Mouse (Mus musculus) testis, adult 2 months (tissue): ENCODE results near the gene Npepps. TPM values are rescaled to one million over a fixed set of nuclear protein-coding genes. Genes with fewer than 3 reads are reported as not detected.

Experiments used
- H3K27ac ChIP-seq: fragments of 200-500 bp; 2 replicates; pipeline ENCODE4 v1.5.1; 2012; ENCODE audit warnings: low read depth, low read length; ENCODE audit not compliant: control insufficient read depth, insufficient read depth
- H3K27me3 ChIP-seq: fragments of 200-500 bp; 2 replicates; pipeline ENCODE4 v1.6.1; 2012; ENCODE audit warnings: mild to moderate bottlenecking, low read length, moderate library complexity; ENCODE audit not compliant: control insufficient read depth, insufficient read depth
- H3K36me3 ChIP-seq: fragments of 200-500 bp; 2 replicates; pipeline ENCODE4 v1.6.1; 2012; ENCODE audit warnings: mild to moderate bottlenecking, low read length; ENCODE audit not compliant: control insufficient read depth, insufficient read depth
- H3K4me1 ChIP-seq: fragments of 200-500 bp; 2 replicates; pipeline ENCODE4 v1.6.1; 2012; ENCODE audit warnings: low read length; ENCODE audit not compliant: control insufficient read depth, insufficient read depth
- H3K4me3 ChIP-seq: fragments of 200-500 bp; 2 replicates; pipeline ENCODE4 v1.5.1; 2012; ENCODE audit warnings: low read depth, mild to moderate bottlenecking, low read length, moderate library complexity, mixed read lengths; ENCODE audit not compliant: control insufficient read depth
- CTCF ChIP-seq: fragments of 200-500 bp; IDR thresholded peaks from 2 replicates; pipeline ENCODE4 v1.5.1; 2012; ENCODE audit warnings: low read depth, mild to moderate bottlenecking, inconsistent platforms, low read length, moderate library complexity; ENCODE audit not compliant: control insufficient read depth, insufficient read depth, insufficient replicate concordance
- POLR2A ChIP-seq: fragments of 200-500 bp; IDR thresholded peaks from 2 replicates; pipeline ENCODE4 v1.6.1; 2012; ENCODE audit warnings: low read depth, mild to moderate bottlenecking, inconsistent platforms, low read length, moderate library complexity; ENCODE audit not compliant: control insufficient read depth
- polyA plus RNA-seq: library from polyadenylated mRNA; depleted of rRNA; stranded (reverse); fragments of >200 nt; gene quantifications from 2 replicates; pipeline ENCODE4 v1.2.3, GENCODE M21; 2012

Npepps gene
- polyA plus RNA-seq, 1 experiment: 50.1 TPM

DNA sequence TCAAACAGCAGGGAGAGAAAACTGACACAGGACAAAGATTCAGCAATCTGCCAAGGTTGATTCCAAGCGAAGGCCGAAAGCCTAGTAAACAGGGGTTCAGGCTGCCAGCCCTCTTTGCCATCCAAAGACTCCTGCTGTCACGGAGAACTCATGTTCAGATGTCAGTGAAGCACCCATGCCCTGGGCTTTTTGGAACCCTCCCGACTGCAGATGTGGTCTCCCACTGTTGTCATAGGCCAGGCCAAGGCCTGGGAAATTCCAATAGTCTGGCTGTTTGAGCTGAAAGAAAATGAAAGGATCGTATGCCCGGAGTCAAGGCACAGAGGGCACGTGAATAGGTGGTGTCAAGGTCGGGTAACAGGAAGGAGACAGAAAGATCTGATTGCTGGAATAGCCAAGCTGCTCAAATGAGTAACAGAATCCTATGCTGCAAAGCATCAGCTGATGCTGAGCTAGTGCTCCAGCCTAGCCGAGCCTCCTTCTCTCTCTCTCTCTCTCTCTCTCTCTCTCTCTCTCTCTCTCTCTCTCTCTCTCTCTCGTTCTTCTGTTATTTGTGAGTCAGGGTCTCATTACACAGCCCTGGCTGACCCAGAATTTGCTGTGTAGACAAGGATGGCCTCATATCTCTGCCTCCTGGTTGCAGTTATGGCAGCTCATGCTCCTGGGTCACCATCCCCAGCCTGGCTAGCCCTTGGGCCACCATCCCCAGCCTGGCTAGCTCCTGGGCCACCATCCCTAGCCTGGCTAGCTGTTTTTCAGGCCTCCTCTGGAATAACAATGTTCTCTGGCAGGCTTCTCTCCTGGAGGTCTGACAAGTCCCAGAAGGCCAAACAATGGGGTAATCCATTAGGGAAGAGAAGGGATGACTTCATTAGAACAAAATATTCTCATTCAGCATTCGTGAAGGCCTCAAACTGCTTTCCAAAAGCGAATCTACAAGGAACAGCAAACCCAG lies 9.1 kb upstream of the Npepps start:
- TF ChIP-seq POLR2A: no peak
- TF ChIP-seq CTCF: no peak
- 0 out of 2 replicates have a peak, but pooled peaks cover 2% of the 10 kb centered on the region for H3K4me1 ChIP-seq
- H3K27me3 ChIP-seq: no peaks in the 10 kb centered on the region
- peak overlapping the region; percentile 71 for H3K27ac ChIP-seq
- H3K36me3 ChIP-seq: no peaks in the 10 kb centered on the region
- no peak overlapping the region for H3K4me3 ChIP-seq

DNA sequence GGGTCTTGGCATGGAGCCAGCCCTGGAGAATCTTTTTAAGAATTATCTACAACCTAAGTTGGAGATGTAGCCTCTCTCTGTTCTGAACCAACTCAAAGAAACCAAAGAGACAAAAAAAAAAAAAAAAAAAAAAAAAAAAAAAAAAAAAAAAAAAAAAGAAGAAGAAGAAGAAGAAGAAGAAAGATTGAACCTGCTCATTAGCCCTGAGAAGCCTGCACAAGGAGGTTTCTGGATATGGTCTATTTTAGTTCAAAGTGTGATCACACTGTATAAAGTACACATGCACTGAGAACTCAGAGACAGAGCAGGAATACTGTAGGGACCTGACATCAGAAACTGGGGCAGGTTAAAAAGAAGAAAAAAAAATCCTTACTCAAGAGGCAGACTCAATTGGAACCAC lies 7.2 kb upstream of the Npepps start:
- Histone ChIP-seq H3K36me3 (no peaks in the 10 kb centered on the region), H3K27ac (no peak overlapping the region)
- TF ChIP-seq CTCF (no peak), POLR2A (no peak)

DNA sequence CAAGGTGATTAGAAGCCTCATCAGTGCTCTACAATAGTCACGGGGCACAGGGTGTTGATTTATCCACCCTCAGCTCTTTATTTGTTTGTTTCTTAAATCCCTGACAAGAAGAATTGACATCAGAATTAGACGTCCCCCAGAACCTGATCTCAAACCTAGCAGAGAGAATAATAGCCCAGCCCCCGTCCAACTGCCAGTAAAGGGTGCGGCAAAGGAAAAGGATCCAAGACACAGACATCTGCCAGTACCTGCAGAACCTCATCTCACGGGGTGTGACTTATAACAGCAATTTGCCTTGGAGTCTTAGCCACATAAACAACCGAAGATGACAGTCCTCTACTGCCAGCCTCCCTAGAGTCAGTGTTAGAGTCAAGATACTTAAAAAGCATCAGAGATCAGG lies 6.5 kb upstream of the Npepps start:
- Histone ChIP-seq H3K4me3 (no peak overlapping the region), H3K27ac (no peak overlapping the region), H3K27me3 (no peaks in the 10 kb centered on the region), H3K36me3 (no peaks in the 10 kb centered on the region), H3K4me1 (0 out of 2 replicates have a peak, but pooled peaks cover 2% of the 10 kb centered on the region)
- TF ChIP-seq POLR2A (no peak), CTCF (no peak)

More for the DNA sequence above, 7.2 kb upstream of the Npepps start:
- no peaks in the 10 kb centered on the region for H3K27me3 ChIP-seq
- 0 out of 2 replicates have a peak, but pooled peaks cover 2% of the 10 kb centered on the region for H3K4me1 ChIP-seq
- H3K4me3 ChIP-seq: no peak overlapping the region

DNA sequence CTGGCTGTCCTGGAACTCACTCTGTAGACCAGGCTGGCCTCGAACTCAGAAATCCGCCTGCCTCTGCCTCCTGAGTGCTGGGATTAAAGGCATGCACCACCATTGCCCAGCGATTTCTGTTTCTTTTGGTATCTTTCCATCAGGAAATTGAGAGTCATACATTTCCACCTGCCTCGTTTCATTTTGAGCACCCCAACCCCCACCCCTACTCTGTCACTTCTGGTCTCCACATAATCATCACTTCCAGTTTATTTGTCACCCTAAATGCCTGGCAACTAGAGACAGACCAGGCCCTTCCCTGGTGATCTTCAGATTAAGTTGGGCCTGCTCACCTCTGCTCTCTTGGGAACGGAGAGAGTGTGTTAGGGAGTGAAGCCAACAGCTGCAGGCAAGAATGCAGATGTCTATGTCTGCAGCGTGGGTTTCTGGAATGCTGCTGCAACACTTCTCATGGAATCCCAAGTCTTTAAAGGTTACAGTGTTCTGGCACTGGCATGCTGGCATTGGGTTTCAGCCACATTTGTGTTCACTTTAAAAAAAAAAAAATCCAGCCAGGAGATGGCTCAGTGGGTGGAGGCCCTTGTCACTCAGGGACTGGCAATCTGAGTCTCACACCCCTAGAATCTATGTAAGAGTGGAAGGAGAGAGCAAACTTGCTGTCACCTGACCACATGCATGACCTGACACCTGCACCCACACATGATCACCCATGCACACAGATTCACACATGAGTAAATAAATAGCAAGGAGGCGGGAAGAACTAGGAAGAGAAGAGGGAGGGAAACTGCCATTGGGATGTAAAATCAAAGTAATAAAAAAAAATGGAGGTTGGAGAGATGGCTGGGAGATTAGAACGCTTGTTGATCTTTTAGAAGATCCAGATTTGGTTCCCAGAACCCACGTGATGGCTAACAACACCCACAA lies 5.7 kb upstream of the Npepps start:
- Histone ChIP-seq H3K4me3 (no peak overlapping the region), H3K36me3 (no peaks in the 10 kb centered on the region), H3K4me1 (peaks cover 2% of the 10 kb centered on the region; the same call in 1 of the 2 replicates), H3K27ac (no peak overlapping the region), H3K27me3 (no peaks in the 10 kb centered on the region)
- TF ChIP-seq CTCF (no peak), POLR2A (no peak)

DNA sequence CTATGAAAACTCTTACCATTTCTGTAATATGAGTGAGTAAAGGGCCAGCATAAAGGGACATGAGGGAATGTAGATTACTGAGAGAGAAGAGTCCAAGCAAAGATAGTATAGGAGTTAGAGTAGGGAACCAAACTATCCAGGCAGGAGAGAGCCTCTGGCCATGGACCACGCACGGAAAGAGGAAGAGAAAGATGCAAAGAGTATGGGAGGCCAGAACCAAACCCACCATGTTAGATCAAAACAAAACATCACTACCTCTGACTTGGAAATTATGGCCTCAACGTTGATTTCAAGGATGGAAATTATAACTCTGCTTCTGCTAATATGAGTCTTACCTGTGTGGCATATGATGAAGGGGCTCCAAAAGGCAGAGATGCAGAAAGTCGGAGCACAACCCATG lies 4.4 kb upstream of the Npepps start:
- no peak overlapping the region for H3K27ac ChIP-seq

DNA sequence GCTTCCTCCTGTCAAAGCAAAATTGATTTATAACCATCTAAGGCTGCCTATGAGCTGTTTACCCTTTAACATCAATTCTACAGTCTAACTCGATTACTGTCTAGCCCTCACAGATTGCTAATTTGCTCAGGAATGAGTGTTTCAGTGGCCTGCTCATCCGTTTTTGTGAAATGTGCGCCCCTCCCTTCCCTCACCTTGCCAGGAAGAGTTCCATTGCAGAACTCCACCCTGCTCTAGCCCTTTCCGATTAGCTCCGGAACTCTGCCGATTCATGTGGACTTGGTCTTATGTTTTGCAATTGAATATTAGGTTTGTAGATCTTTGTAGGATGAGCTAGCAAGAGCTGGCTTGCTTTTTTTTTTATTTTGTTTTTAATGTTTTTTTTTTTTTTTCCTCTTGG lies 1.7 kb upstream of the Npepps start:
- Histone ChIP-seq H3K27me3 (no peaks in the 10 kb centered on the region), H3K4me1 (peaks cover 12% of the 10 kb centered on the region), H3K36me3 (no peaks in the 10 kb centered on the region), H3K27ac (no peak overlapping the region), H3K4me3 (no peak overlapping the region)
- no peak for TF ChIP-seq POLR2A
- TF ChIP-seq CTCF: no peak

More for the DNA sequence above, 4.4 kb upstream of the Npepps start:
- TF ChIP-seq CTCF (no peak), POLR2A (no peak)
- H3K4me1 ChIP-seq: peaks cover 5% of the 10 kb centered on the region; the same call in 1 of the 2 replicates
- no peaks in the 10 kb centered on the region for H3K36me3 ChIP-seq
- H3K4me3 ChIP-seq: no peak overlapping the region
- H3K27me3 ChIP-seq: no peaks in the 10 kb centered on the region
